Mouse (Mus musculus) thymus, adult 18-20 months (tissue): Measurements from ENCODE around the gene Haghl.
A peak's percentile ranks its signal among the peaks of the same experiment; 100 is the strongest.
"Not testable (repeated sequence)": the region's sequence is repeated elsewhere in the genome, so short reads cannot be mapped to it uniquely, and the experiment has no call there.

Source experiments
- DNase-seq, 2 experiments: peaks; one replicate each; pipeline ENCODE4 v3.0.0; 2022; ENCODE audit warnings: mixed read lengths in 2 of 2

The Haghl gene

GRCm38 (mm10) chr17:25818851-25819780, 33.6 kb upstream of the Haghl start:
- no peak for DNase-seq

GRCm38 (mm10) chr17:25817662-25818061, 32.2 kb upstream of the Haghl start:
- DNase-seq: no peak

- no peak for DNase-seq
Observed at GRCm38 (mm10) chr17:25813471-25813870, 28.0 kb upstream of the Haghl start.

GRCm38 (mm10) chr17:25810890-25811289, 25.4 kb upstream of the Haghl start:
- no peak for DNase-seq

- no peak for DNase-seq
Observed at GRCm38 (mm10) chr17:25809606-25810340, 24.3 kb upstream of the Haghl start.

GRCm38 (mm10) chr17:25808789-25809605, 23.5 kb upstream of the Haghl start, which contains the start of gene Fbxl16:
Fbxl16 (plus strand) TSS chr17:25809085.
- no peak for DNase-seq

GRCm38 (mm10) chr17:25808028-25808427, 22.6 kb upstream of the Haghl start:
- no peak for DNase-seq

GRCm38 (mm10) chr17:25807452-25807851, 22.0 kb upstream of the Haghl start:
- DNase-seq: not testable (repeated sequence)

- no peak for DNase-seq
Observed at GRCm38 (mm10) chr17:25806507-25806906, 21.0 kb upstream of the Haghl start.

- no peak for DNase-seq
Observed at GRCm38 (mm10) chr17:25802825-25803517, 17.5 kb upstream of the Haghl start.

- peak in 1 of 2 experiments; percentile 56 for DNase-seq
Observed at GRCm38 (mm10) chr17:25801029-25801428, 15.6 kb upstream of the Haghl start.

GRCm38 (mm10) chr17:25796951-25797369, 11.5 kb upstream of the Haghl start, which contains the start of gene Metrn:
Metrn (minus strand) TSS chr17:25797136.
- peak; percentile 84 to 87 for DNase-seq

- DNase-seq: no peak
Observed at GRCm38 (mm10) chr17:25796211-25796771, 10.8 kb upstream of the Haghl start.

- DNase-seq: no peak
Observed at GRCm38 (mm10) chr17:25795609-25796092, 10.2 kb upstream of the Haghl start, which contains the start of gene AC134908.4. AC134908.4 (minus strand) TSS chr17:25795659.

GRCm38 (mm10) chr17:25794998-25795397, 9.5 kb upstream of the Haghl start:
- no peak for DNase-seq

GRCm38 (mm10) chr17:25794197-25794596, 8.7 kb upstream of the Haghl start:
- no peak for DNase-seq

- peak; percentile 76 to 81 for DNase-seq
Observed at GRCm38 (mm10) chr17:25792615-25793014, 7.1 kb upstream of the Haghl start, which contains the start of gene Fam173a. Fam173a (minus strand) TSS chr17:25792901.

- DNase-seq: peak; percentile 63 to 76
Observed at GRCm38 (mm10) chr17:25791843-25792527, 6.5 kb upstream of the Haghl start.

GRCm38 (mm10) chr17:25791320-25791842, 5.9 kb upstream of the Haghl start:
- DNase-seq: peak in 1 of 2 experiments; percentile 35

GRCm38 (mm10) chr17:25786781-25787504, 1.5 kb upstream of the Haghl start:
- no peak for DNase-seq
